Mouse (Mus musculus) heart, postnatal 0 days (tissue): Measurements from ENCODE around the gene Atg3. TPM values are rescaled to one million over a fixed set of nuclear protein-coding genes. Genes with fewer than 3 reads are reported as not detected.

Experiments
- ATAC-seq: fragments of 200-750 bp; cut with Nextera tagmentation; 2 replicates; pipeline ENCODE4 v1.8.0; 2017; ENCODE audit warnings: low read depth, moderate number of reproducible peaks, moderate library complexity; ENCODE audit not compliant: insufficient read depth
- DNase-seq: peaks from one replicate; pipeline ENCODE4 v3.0.0-alpha.2; 2016; ENCODE audit warnings: low spot score
- H3K27ac ChIP-seq: fragments of 300-500 bp; sonication (generic); 2 replicates; pipeline ENCODE4 v1.5.1; 2014; ENCODE audit warnings: low read depth, mild to moderate bottlenecking
- H3K27me3 ChIP-seq: fragments of 300-500 bp; sonication (generic); 2 replicates; pipeline ENCODE4 v1.6.1; 2014; ENCODE audit warnings: low read length, mixed read lengths; ENCODE audit not compliant: control insufficient read depth, insufficient read depth
- H3K36me3 ChIP-seq: fragments of 300-500 bp; sonication (generic); replicated peaks from 2 replicates; pipeline ENCODE4 v1.6.1; 2014; ENCODE audit warnings: low read length, mixed read lengths; ENCODE audit not compliant: control insufficient read depth, insufficient read depth
- H3K4me1 ChIP-seq: fragments of 300-500 bp; sonication (generic); 2 replicates; pipeline ENCODE4 v1.6.1; 2014; ENCODE audit warnings: antibody characterized with exemption; ENCODE audit not compliant: control insufficient read depth, insufficient read depth
- H3K4me2 ChIP-seq: fragments of 300-500 bp; sonication (generic); 2 replicates; pipeline ENCODE4 v1.6.1; 2014; ENCODE audit warnings: low read depth, mild to moderate bottlenecking, low read length, moderate library complexity
- H3K4me3 ChIP-seq: fragments of 300-500 bp; sonication (generic); 2 replicates; pipeline ENCODE4 v1.5.1; 2014; ENCODE audit warnings: low read depth, low read length
- H3K9ac ChIP-seq: fragments of 300-500 bp; sonication (generic); replicated peaks from 2 replicates; pipeline ENCODE4 v1.6.1; 2014; ENCODE audit warnings: low read depth, low read length, mixed read lengths
- H3K9me3 ChIP-seq: fragments of 300-500 bp; sonication (generic); replicated peaks from 2 replicates; pipeline ENCODE4 v1.6.1; 2016; ENCODE audit warnings: low read length; ENCODE audit not compliant: control insufficient read depth
- CTCF ChIP-seq: IDR thresholded peaks from 2 replicates; pipeline ENCODE4 v1.5.1; 2016; ENCODE audit warnings: antibody characterized with exemption, control low read depth, low read depth
- EP300 ChIP-seq: IDR thresholded peaks from 2 replicates; pipeline ENCODE4 v1.6.1; 2016; ENCODE audit warnings: antibody characterized with exemption, low read depth
- WGBS: fragments of 180-500 bp; shearing (Covaris S2); extraction: QIAGEN DNeasy Blood & Tissue Kit; methylation state at CpG from one replicate; pipeline ENCODE4 v1.1.7; 2014; 5-methylcytosine and 5-hydroxymethylcytosine counted together
- polyA plus RNA-seq: library from polyadenylated mRNA; unstranded; fragments of >200 nt; fragmentation: Nextera tagmentation; extraction: Ambion mirVana; gene quantifications from 2 replicates; pipeline ENCODE4 v1.2.1, GENCODE M21; 2015
- total RNA-seq: library from RNA; depleted of rRNA; stranded (reverse); fragments of >200 nt; gene quantifications from 2 replicates; pipeline ENCODE4 v1.2.3, GENCODE M21; 2014; ENCODE audit warnings: low replicate concordance; rRNA removed

The Atg3 gene
- total and polyA plus RNA-seq, 2 experiments from 2014 or later = 4.5 to 30.1 TPM

- no peaks in the 10 kb centered on the region for H3K4me1 ChIP-seq
- ATAC-seq = no peak
- H3K9ac ChIP-seq = no peak overlapping the region
- no peak overlapping the region for H3K4me2 ChIP-seq
- no peaks in the 10 kb centered on the region for H3K27me3 ChIP-seq
- no peak for DNase-seq
- H3K9me3 ChIP-seq = no peaks in the 10 kb centered on the region
- TF ChIP-seq CTCF (no peak), EP300 (no peak)
- H3K4me3 ChIP-seq = no peak overlapping the region
- WGBS = 78% methylated on average over 1 of the region's 1 CpGs
- H3K27ac ChIP-seq = no peak overlapping the region
- H3K36me3 ChIP-seq = no peaks in the 10 kb centered on the region
Measured at GRCm38 (mm10) chr16:45231296-45231695, 72.7 kb downstream of the Atg3 start.

GRCm38 (mm10) chr16:45233007-45233406, 74.4 kb downstream of the Atg3 start:
- 81% methylated on average over 3 of the region's 3 CpGs for WGBS
- Histone ChIP-seq H3K4me2 (no peak overlapping the region), H3K36me3 (no peaks in the 10 kb centered on the region), H3K4me3 (no peak overlapping the region), H3K27me3 (no peaks in the 10 kb centered on the region), H3K9me3 (no peaks in the 10 kb centered on the region), H3K9ac (no peak overlapping the region), H3K27ac (no peak overlapping the region), H3K4me1 (no peaks in the 10 kb centered on the region)
- DNase-seq (no peak), ATAC-seq (no peak)
- no peak for TF ChIP-seq CTCF
- no peak for TF ChIP-seq EP300

Other genes with a start within 250 kb of the Atg3 start
- 0.99 TPM in 1 of 2 replicates, not detected in the other for gene Cd200r3, start 215.1 kb upstream of the Atg3 start, total RNA-seq
- gene Cd200r3, start 215.1 kb upstream of the Atg3 start, polyA plus RNA-seq = 0.51 and 0.54 TPM in 2 replicates
- gene Ccdc80, start 65.4 kb upstream of the Atg3 start, total RNA-seq = 61.4 and 70.2 TPM in 2 replicates
- 75.3 and 75.8 TPM in 2 replicates for gene Ccdc80, start 65.4 kb upstream of the Atg3 start, polyA plus RNA-seq
- gene Slc35a5, start 79 bp upstream of the Atg3 start, total RNA-seq = 20.5 and 47.7 TPM in 2 replicates
- gene Slc35a5, start 79 bp upstream of the Atg3 start, polyA plus RNA-seq = 11.6 and 12.0 TPM in 2 replicates
- gene Btla, start 65.5 kb downstream of the Atg3 start, total RNA-seq = not detected in 2 replicates
- gene Btla, start 65.5 kb downstream of the Atg3 start, polyA plus RNA-seq = 0.05 TPM in 1 of 2 replicates, not detected in the other